Mouse (Mus musculus): ENCODE measurements at regions not wholly inside any gene's neighbourhood (a gene's known extent, or its start where the extent isn't known, plus 50 kb on each side); places are given as distances from the start of the nearest gene placed in this dataset.
A peak's percentile ranks its signal among the peaks of the same experiment; 100 is the strongest.

- H3K9me3 ChIP-seq (replicated peaks; ENCODE audit: control insufficient read depth, low read length): no peaks in the 10 kb centered on the region
- H3K4me2 ChIP-seq (ENCODE audit: low read length): no peak overlapping the region
- H3K9ac ChIP-seq (ENCODE audit: low read length): no peak overlapping the region
- H3K4me3 ChIP-seq (ENCODE audit: low read depth, low read length): no peak overlapping the region
- DNase-seq (ENCODE audit: low spot score) (no peak), ATAC-seq (no peak)
- H3K36me3 ChIP-seq (ENCODE audit: control insufficient read depth, insufficient read depth, low read length): no peaks in the 10 kb centered on the region
- no peaks in the 10 kb centered on the region for H3K27me3 ChIP-seq (replicated peaks; ENCODE audit: control insufficient read depth, insufficient read depth, low read length)
- no peak overlapping the region for H3K27ac ChIP-seq (ENCODE audit: low read depth, low read length)
- no peaks in the 10 kb centered on the region for H3K4me1 ChIP-seq (ENCODE audit: control insufficient read depth, insufficient read depth, low read length)
- WGBS: 91% methylated on average over 2 of the region's 2 CpGs
These were observed 207.6 kb upstream of the Steap1 start for GRCm38 (mm10) chr5:5956716-5957115.

GRCm38 (mm10) chr5:5955783-5956182 is 206.7 kb upstream of the Steap1 start:
- Histone ChIP-seq H3K9ac (ENCODE audit: low read length) (no peak overlapping the region), H3K27ac (ENCODE audit: low read depth, low read length) (no peak overlapping the region), H3K36me3 (ENCODE audit: control insufficient read depth, insufficient read depth, low read length) (no peaks in the 10 kb centered on the region), H3K4me2 (ENCODE audit: low read length) (no peak overlapping the region), H3K4me3 (ENCODE audit: low read depth, low read length) (no peak overlapping the region), H3K27me3 (replicated peaks; ENCODE audit: control insufficient read depth, insufficient read depth, low read length) (no peaks in the 10 kb centered on the region), H3K4me1 (ENCODE audit: control insufficient read depth, insufficient read depth, low read length) (no peaks in the 10 kb centered on the region), H3K9me3 (replicated peaks; ENCODE audit: control insufficient read depth, low read length) (no peaks in the 10 kb centered on the region)
- ATAC-seq (no peak), DNase-seq (ENCODE audit: low spot score) (no peak)
- 86% methylated on average over 2 of the region's 2 CpGs for WGBS

- H3K9ac ChIP-seq (ENCODE audit: low read length): no peak overlapping the region
- no peak overlapping the region for H3K4me3 ChIP-seq (ENCODE audit: low read depth, low read length)
- DNase-seq (ENCODE audit: low spot score) (peak; percentile 33), ATAC-seq (no peak)
- H3K9me3 ChIP-seq (replicated peaks; ENCODE audit: control insufficient read depth, low read length): no peaks in the 10 kb centered on the region
- no peak overlapping the region for H3K4me2 ChIP-seq (ENCODE audit: low read length)
- H3K4me1 ChIP-seq (ENCODE audit: control insufficient read depth, insufficient read depth, low read length): no peaks in the 10 kb centered on the region
- WGBS: 72% methylated on average over 3 of the region's 3 CpGs
- no peaks in the 10 kb centered on the region for H3K27me3 ChIP-seq (replicated peaks; ENCODE audit: control insufficient read depth, insufficient read depth, low read length)
- no peak overlapping the region for H3K27ac ChIP-seq (ENCODE audit: low read depth, low read length)
- no peaks in the 10 kb centered on the region for H3K36me3 ChIP-seq (ENCODE audit: control insufficient read depth, insufficient read depth, low read length)
These were observed 176.7 kb upstream of the Steap1 start for GRCm38 (mm10) chr5:5925796-5926195.

GRCm38 (mm10) chr5:5916427-5916826 is 167.3 kb upstream of the Steap1 start:
- H3K27ac ChIP-seq (ENCODE audit: low read depth, low read length): no peak overlapping the region
- ATAC-seq (no peak), DNase-seq (ENCODE audit: low spot score) (no peak)
- H3K4me3 ChIP-seq (ENCODE audit: low read depth, low read length): no peak overlapping the region
- no peaks in the 10 kb centered on the region for H3K9me3 ChIP-seq (replicated peaks; ENCODE audit: control insufficient read depth, low read length)
- 30% methylated on average over 1 of the region's 1 CpGs for WGBS
- no peak overlapping the region for H3K9ac ChIP-seq (ENCODE audit: low read length)
- H3K27me3 ChIP-seq (replicated peaks; ENCODE audit: control insufficient read depth, insufficient read depth, low read length): no peaks in the 10 kb centered on the region
- no peak overlapping the region for H3K4me2 ChIP-seq (ENCODE audit: low read length)
- no peaks in the 10 kb centered on the region for H3K36me3 ChIP-seq (ENCODE audit: control insufficient read depth, insufficient read depth, low read length)
- no peaks in the 10 kb centered on the region for H3K4me1 ChIP-seq (ENCODE audit: control insufficient read depth, insufficient read depth, low read length)

- H3K27ac ChIP-seq (ENCODE audit: low read depth, low read length): no peak overlapping the region
- 76% methylated on average over 2 of the region's 2 CpGs for WGBS
These were observed 140.2 kb upstream of the Steap1 start for GRCm38 (mm10) chr5:5889376-5889775.

GRCm38 (mm10) chr5:5873425-5873824 is 124.3 kb upstream of the Steap1 start:
- WGBS: 93% methylated on average over 5 of the region's 5 CpGs
- Histone ChIP-seq H3K27ac (ENCODE audit: low read depth, low read length) (no peak overlapping the region), H3K9ac (ENCODE audit: low read length) (no peak overlapping the region), H3K4me2 (ENCODE audit: low read length) (no peak overlapping the region), H3K9me3 (replicated peaks; ENCODE audit: control insufficient read depth, low read length) (no peaks in the 10 kb centered on the region), H3K4me1 (ENCODE audit: control insufficient read depth, insufficient read depth, low read length) (no peaks in the 10 kb centered on the region), H3K36me3 (ENCODE audit: control insufficient read depth, insufficient read depth, low read length) (no peaks in the 10 kb centered on the region), H3K27me3 (replicated peaks; ENCODE audit: control insufficient read depth, insufficient read depth, low read length) (no peaks in the 10 kb centered on the region), H3K4me3 (ENCODE audit: low read depth, low read length) (no peak overlapping the region)
- DNase-seq (ENCODE audit: low spot score) (no peak), ATAC-seq (no peak)

More at GRCm38 (mm10) chr5:5889376-5889775, 140.2 kb upstream of the Steap1 start:
- Histone ChIP-seq H3K4me3 (ENCODE audit: low read depth, low read length) (no peak overlapping the region), H3K36me3 (ENCODE audit: control insufficient read depth, insufficient read depth, low read length) (no peaks in the 10 kb centered on the region), H3K4me1 (ENCODE audit: control insufficient read depth, insufficient read depth, low read length) (no peaks in the 10 kb centered on the region), H3K9me3 (replicated peaks; ENCODE audit: control insufficient read depth, low read length) (no peaks in the 10 kb centered on the region), H3K27me3 (replicated peaks; ENCODE audit: control insufficient read depth, insufficient read depth, low read length) (no peaks in the 10 kb centered on the region), H3K4me2 (ENCODE audit: low read length) (no peak overlapping the region), H3K9ac (ENCODE audit: low read length) (no peak overlapping the region)
- DNase-seq (ENCODE audit: low spot score) (no peak), ATAC-seq (no peak)

- H3K4me2 ChIP-seq (ENCODE audit: low read length): no peak overlapping the region
- ATAC-seq: peak; percentile 79
- no peak overlapping the region for H3K27ac ChIP-seq (ENCODE audit: low read depth, low read length)
- no peak overlapping the region for H3K4me3 ChIP-seq (ENCODE audit: low read depth, low read length)
- no peaks in the 10 kb centered on the region for H3K9me3 ChIP-seq (replicated peaks; ENCODE audit: control insufficient read depth, low read length)
- H3K9ac ChIP-seq (ENCODE audit: low read length): no peak overlapping the region
- H3K36me3 ChIP-seq (ENCODE audit: control insufficient read depth, insufficient read depth, low read length): no peaks in the 10 kb centered on the region
- H3K4me1 ChIP-seq (ENCODE audit: control insufficient read depth, insufficient read depth, low read length): no peaks in the 10 kb centered on the region
- no peaks in the 10 kb centered on the region for H3K27me3 ChIP-seq (replicated peaks; ENCODE audit: control insufficient read depth, insufficient read depth, low read length)
- DNase-seq (ENCODE audit: low spot score): peak; percentile 8
- 67% methylated on average over 12 of the region's 12 CpGs for WGBS
These were observed 107.1 kb upstream of the Steap1 start for GRCm38 (mm10) chr5:5856146-5856724.

- Histone ChIP-seq H3K4me3 (ENCODE audit: low read depth, low read length) (no peak overlapping the region), H3K27me3 (replicated peaks; ENCODE audit: control insufficient read depth, insufficient read depth, low read length) (no peaks in the 10 kb centered on the region), H3K27ac (ENCODE audit: low read depth, low read length) (no peak overlapping the region), H3K4me1 (ENCODE audit: control insufficient read depth, insufficient read depth, low read length) (no peaks in the 10 kb centered on the region), H3K9me3 (replicated peaks; ENCODE audit: control insufficient read depth, low read length) (no peaks in the 10 kb centered on the region), H3K9ac (ENCODE audit: low read length) (no peak overlapping the region), H3K4me2 (ENCODE audit: low read length) (no peak overlapping the region), H3K36me3 (ENCODE audit: control insufficient read depth, insufficient read depth, low read length) (no peaks in the 10 kb centered on the region)
- DNase-seq (ENCODE audit: low spot score) (peak; percentile 91), ATAC-seq (peak; percentile 75)
- 56% methylated on average over 9 of the region's 9 CpGs for WGBS
These were observed 96.8 kb upstream of the Steap1 start for GRCm38 (mm10) chr5:5845805-5846496.

- ATAC-seq (no peak), DNase-seq (ENCODE audit: low spot score) (no peak)
- H3K4me3 ChIP-seq (ENCODE audit: low read depth, low read length): no peak overlapping the region
- H3K27me3 ChIP-seq (replicated peaks; ENCODE audit: control insufficient read depth, insufficient read depth, low read length): no peaks in the 10 kb centered on the region
- H3K9ac ChIP-seq (ENCODE audit: low read length): no peak overlapping the region
- H3K36me3 ChIP-seq (ENCODE audit: control insufficient read depth, insufficient read depth, low read length): no peaks in the 10 kb centered on the region
- no peaks in the 10 kb centered on the region for H3K9me3 ChIP-seq (replicated peaks; ENCODE audit: control insufficient read depth, low read length)
- H3K27ac ChIP-seq (ENCODE audit: low read depth, low read length): no peak overlapping the region
- H3K4me1 ChIP-seq (ENCODE audit: control insufficient read depth, insufficient read depth, low read length): no peaks in the 10 kb centered on the region
- H3K4me2 ChIP-seq (ENCODE audit: low read length): no peak overlapping the region
- 91% methylated on average over 3 of the region's 3 CpGs for WGBS
These were observed 95.2 kb upstream of the Steap1 start for GRCm38 (mm10) chr5:5844312-5844711.

All from forebrain, embryonic 14.5 days (tissue).